Mouse (Mus musculus): ENCODE measurements around the gene Gm20403. TPM values are rescaled to one million over a fixed set of nuclear protein-coding genes. Genes with fewer than 3 reads are reported as not detected.
"Not testable (repeated sequence)": the region's sequence is repeated elsewhere in the genome, so short reads cannot be mapped to it uniquely, and the experiment has no call there.

Gm20403 gene
- total RNA-seq, 2 experiments from 2014 or later, result not detected

- intact Hi-C loops (cut with DNase I), result no loop called here
- DNase-seq (ENCODE audit: low spot score in 2 of 2), result peak in 1 of 2 experiments; percentile 23
Measured at GRCm38 (mm10) chr12:54994068-54994386, 7.7 kb upstream of the Gm20403 start.

GRCm38 (mm10) chr12:54993246-54994067 lies 7.1 kb upstream of the Gm20403 start:
- DNase-seq (ENCODE audit: low spot score in 2 of 2), result peak in 1 of 2 experiments; percentile 41
- intact Hi-C loops (cut with DNase I), result no loop called here

GRCm38 (mm10) chr12:54992814-54993213 lies 6.5 kb upstream of the Gm20403 start:
- intact Hi-C loops (cut with DNase I), result no loop called here
- no peak for DNase-seq (ENCODE audit: low spot score in 2 of 2)

GRCm38 (mm10) chr12:54988323-54988850 lies 2.1 kb upstream of the Gm20403 start:
- intact Hi-C loops (cut with DNase I), result loop anchor here (5.0 kb wide), 1 partner anchor 126 kb away; the partner anchor contains the start of gene Cfl2
- DNase-seq (ENCODE audit: low spot score in 2 of 2), result no peak

GRCm38 (mm10) chr12:54987156-54987555 lies 827 bp upstream of the Gm20403 start:
- DNase-seq (ENCODE audit: low spot score in 2 of 2), result no peak
- intact Hi-C loops (cut with DNase I), result loop anchor here (5.0 kb wide), 1 partner anchor 125 kb away; the partner anchor contains the start of gene Cfl2

GRCm38 (mm10) chr12:54985257-54986051 lies 875 bp downstream of the Gm20403 start:
- intact Hi-C loops (cut with DNase I), result loop anchor here (5.0 kb wide), 1 partner anchor 123 kb away; the partner anchor contains the start of gene Cfl2
- DNase-seq (ENCODE audit: low spot score in 2 of 2), result peak; percentile 24 to 48

GRCm38 (mm10) chr12:54984701-54985256 lies 1.6 kb downstream of the Gm20403 start:
- intact Hi-C loops (cut with DNase I), result loop anchor here (5.0 kb wide), 1 partner anchor 122 kb away; the partner anchor contains the start of gene Cfl2
- DNase-seq (ENCODE audit: low spot score in 2 of 2), result peak; percentile 41 to 47

- DNase-seq (ENCODE audit: low spot score in 2 of 2), result no peak
- intact Hi-C loops (cut with DNase I), result no loop called here
Measured at GRCm38 (mm10) chr12:54982935-54983715, 3.2 kb downstream of the Gm20403 start.

GRCm38 (mm10) chr12:54981962-54982361 lies 4.4 kb downstream of the Gm20403 start:
- no peak for DNase-seq (ENCODE audit: low spot score in 2 of 2)
- intact Hi-C loops (cut with DNase I), result no loop called here

GRCm38 (mm10) chr12:54980939-54981338 lies 5.4 kb downstream of the Gm20403 start:
- intact Hi-C loops (cut with DNase I), result no loop called here
- DNase-seq (ENCODE audit: low spot score in 2 of 2), result no peak

- no peak for DNase-seq (ENCODE audit: low spot score in 2 of 2)
- intact Hi-C loops (cut with DNase I), result no loop called here
Measured at GRCm38 (mm10) chr12:54980532-54980931, 5.8 kb downstream of the Gm20403 start.

GRCm38 (mm10) chr12:54969033-54969432 lies 17.3 kb downstream of the Gm20403 start:
- no peak for DNase-seq (ENCODE audit: low spot score in 2 of 2)
- intact Hi-C loops (cut with DNase I), result no loop called here

GRCm38 (mm10) chr12:54965532-54966160 lies 20.7 kb downstream of the Gm20403 start:
- intact Hi-C loops (cut with DNase I), result no loop called here
- DNase-seq (ENCODE audit: low spot score in 2 of 2), result no peak

GRCm38 (mm10) chr12:54959569-54959968 lies 26.8 kb downstream of the Gm20403 start:
- DNase-seq (ENCODE audit: low spot score in 2 of 2), result no peak
- intact Hi-C loops (cut with DNase I), result no loop called here

- DNase-seq (ENCODE audit: low spot score in 2 of 2), result no peak
- intact Hi-C loops (cut with DNase I), result no loop called here
Measured at GRCm38 (mm10) chr12:54956974-54957373, 29.4 kb downstream of the Gm20403 start.

GRCm38 (mm10) chr12:54956457-54956856 lies 29.9 kb downstream of the Gm20403 start:
- no peak for DNase-seq (ENCODE audit: low spot score in 2 of 2)
- intact Hi-C loops (cut with DNase I), result no loop called here

GRCm38 (mm10) chr12:54946116-54946515 lies 40.2 kb downstream of the Gm20403 start:
- no peak for DNase-seq (ENCODE audit: low spot score in 2 of 2)
- intact Hi-C loops (cut with DNase I), result no loop called here

GRCm38 (mm10) chr12:54942586-54943157 lies 43.7 kb downstream of the Gm20403 start:
- intact Hi-C loops (cut with DNase I), result not testable (repeated sequence)

More at GRCm38 (mm10) chr12:54942586-54943157, 43.7 kb downstream of the Gm20403 start:
- not testable (repeated sequence) for DNase-seq (ENCODE audit: low spot score in 2 of 2)
